Mouse (Mus musculus) R1 (cell line): ENCODE data around the gene Ldha.
"Not testable (repeated sequence)": the region's sequence is repeated elsewhere in the genome, so short reads cannot be mapped to it uniquely, and the experiment has no call there.

Experiments used
- DNase-seq: peaks from one replicate; pipeline ENCODE4 v3.0.0-alpha.2; 2018; ENCODE audit warnings: low read depth, low spot score

Gene Ldha

GRCm38 (mm10) chr7:46840787-46841525 lies at the start of gene Ldha:
Gene Ldha (plus strand): TSS chr7:46841475.
- no peak for DNase-seq

GRCm38 (mm10) chr7:46793871-46794270 lies 47.4 kb upstream of the Ldha start:
- no peak for DNase-seq

GRCm38 (mm10) chr7:46795287-46796205 lies 45.7 kb upstream of the Ldha start, which contains the start of the genes Hps5 and Gtf2h1:
Gene Hps5 (minus strand): TSS chr7:46796064.
Gene Gtf2h1 (plus strand): TSS chr7:46796103.
- DNase-seq, result peak; percentile 98

GRCm38 (mm10) chr7:46796206-46796679 lies 45.0 kb upstream of the Ldha start:
- no peak for DNase-seq

GRCm38 (mm10) chr7:46796779-46797178 lies 44.5 kb upstream of the Ldha start:
- DNase-seq, result peak; percentile 34

GRCm38 (mm10) chr7:46810325-46810724 lies 30.9 kb upstream of the Ldha start:
- no peak for DNase-seq

- no peak for DNase-seq
Observed at GRCm38 (mm10) chr7:46814012-46814411, 27.3 kb upstream of the Ldha start.

- not testable (repeated sequence) for DNase-seq
Observed at GRCm38 (mm10) chr7:46820876-46821632, 20.2 kb upstream of the Ldha start.

GRCm38 (mm10) chr7:46827046-46827802 lies 14.1 kb upstream of the Ldha start:
- DNase-seq, result peak; percentile 40

GRCm38 (mm10) chr7:46827803-46828184 lies 13.5 kb upstream of the Ldha start:
- no peak for DNase-seq

- peak; percentile 53 for DNase-seq
Observed at GRCm38 (mm10) chr7:46829911-46830310, 11.4 kb upstream of the Ldha start.

- DNase-seq, result no peak
Observed at GRCm38 (mm10) chr7:46830799-46831590, 10.3 kb upstream of the Ldha start.

- no peak for DNase-seq
Observed at GRCm38 (mm10) chr7:46831693-46832092, 9.6 kb upstream of the Ldha start.

GRCm38 (mm10) chr7:46832112-46832810 lies 9.0 kb upstream of the Ldha start:
- DNase-seq, result not testable (repeated sequence)

- peak; percentile 38 for DNase-seq
Observed at GRCm38 (mm10) chr7:46833266-46833665, 8.0 kb upstream of the Ldha start.

GRCm38 (mm10) chr7:46833670-46834255 lies 7.5 kb upstream of the Ldha start:
- DNase-seq, result no peak

GRCm38 (mm10) chr7:46834994-46835610 lies 6.2 kb upstream of the Ldha start:
- no peak for DNase-seq

- DNase-seq, result no peak
Observed at GRCm38 (mm10) chr7:46836357-46836756, 4.9 kb upstream of the Ldha start.

- no peak for DNase-seq
Observed at GRCm38 (mm10) chr7:46837073-46837472, 4.2 kb upstream of the Ldha start.
